Mouse (Mus musculus): ENCODE data around the gene Ehmt2. TPM values are rescaled to one million over a fixed set of nuclear protein-coding genes. Genes with fewer than 3 reads are reported as not detected.

The Ehmt2 gene
- polyA plus RNA-seq, 1 experiment, result 242 TPM

DNA sequence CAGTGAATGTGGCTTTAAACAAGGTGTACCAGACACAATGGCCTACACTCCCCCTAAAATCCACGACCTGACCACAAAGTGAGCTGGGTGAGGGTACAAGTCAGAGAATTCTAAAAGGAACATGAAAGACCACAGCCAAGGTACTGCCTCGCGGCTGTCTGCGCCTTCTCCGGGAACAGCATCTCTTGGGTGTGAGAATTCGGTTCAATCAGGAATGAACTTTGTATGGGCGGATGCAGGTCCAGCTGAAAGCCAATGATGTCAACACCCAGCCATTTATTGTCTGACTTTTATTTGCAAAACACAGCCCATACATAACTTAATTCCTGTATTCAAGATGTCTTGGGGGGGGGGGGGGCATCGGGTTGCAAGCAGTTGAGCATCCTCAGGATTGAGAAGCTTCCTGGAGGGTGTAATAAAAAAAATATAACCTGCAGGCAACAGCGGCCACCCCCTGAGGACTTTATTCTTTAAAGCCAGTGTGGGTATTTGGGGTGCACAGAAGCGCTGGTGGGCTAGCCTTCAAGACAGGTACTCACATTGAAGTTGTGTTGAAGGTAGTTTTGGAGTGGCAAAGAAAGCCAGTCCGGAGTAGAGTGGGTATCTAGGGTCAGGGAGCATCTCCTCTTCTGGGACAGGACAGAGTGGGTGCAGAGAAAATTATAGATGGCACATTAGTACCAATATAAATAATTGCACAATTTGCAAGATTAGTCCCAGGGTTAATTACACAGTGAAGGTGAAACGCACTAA, 5.0 kb upstream of the Ehmt2 start:
- Histone ChIP-seq H3K27ac (ENCODE audit: insufficient read depth, low read depth, low read length) (peak overlapping the region; percentile 86), H3K4me3 (ENCODE audit: low read depth, low read length) (no peak overlapping the region), H3K27me3 (ENCODE audit: control insufficient read depth, insufficient read depth, low read length) (no peaks in the 10 kb centered on the region), H3K4me1 (ENCODE audit: control insufficient read depth, insufficient read depth, insufficient read length, low read length) (peaks cover 14% of the 10 kb centered on the region), H3K36me3 (ENCODE audit: control insufficient read depth, insufficient read depth, low read length) (no peaks in the 10 kb centered on the region)
- TF ChIP-seq POLR2A (IDR thresholded peaks at IDR 0.05; ENCODE audit: low read depth, low read length), result 0 out of 2 replicates have a peak, but pooled peaks have one; percentile 28
- no peak for TF ChIP-seq CTCF (IDR thresholded peaks at IDR 0.05; ENCODE audit: extremely low read depth, insufficient read length, insufficient replicate concordance, low read depth, low read length)
- 34% methylated on average over 12 of the region's 12 CpGs for WGBS

DNA sequence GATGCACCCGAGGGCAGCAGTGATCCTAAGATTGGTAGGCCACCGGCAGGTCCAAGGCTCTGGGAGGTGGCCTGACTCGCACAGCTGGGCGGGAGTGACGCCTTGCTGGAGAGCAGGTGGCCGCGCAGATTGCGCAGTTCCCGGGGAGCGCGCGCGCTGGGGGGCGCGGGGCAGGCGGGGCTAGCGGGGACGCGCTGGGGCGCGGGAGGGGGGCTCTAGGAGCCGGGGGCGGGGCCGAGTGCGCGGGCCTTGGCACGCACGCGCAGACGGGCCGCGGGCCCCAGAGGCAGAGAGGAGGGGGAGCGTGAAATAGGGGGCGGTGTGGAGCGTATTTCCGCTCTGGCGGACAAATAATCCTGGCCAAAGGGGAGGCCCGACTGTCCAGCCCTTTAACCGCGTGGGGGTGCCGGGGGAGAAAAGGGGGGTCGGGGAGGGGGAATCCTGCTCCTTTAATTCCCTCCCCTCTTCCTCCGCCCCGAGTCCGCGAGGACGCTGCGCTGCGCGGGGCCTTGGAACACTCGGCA, 4.1 kb upstream of the Ehmt2 start:
- Histone ChIP-seq H3K4me1 (ENCODE audit: control insufficient read depth, insufficient read depth, insufficient read length, low read length) (peaks cover 14% of the 10 kb centered on the region), H3K27ac (ENCODE audit: insufficient read depth, low read depth, low read length) (peak overlapping the region; percentile 86), H3K4me3 (ENCODE audit: low read depth, low read length) (peak overlapping the region; percentile 78), H3K36me3 (ENCODE audit: control insufficient read depth, insufficient read depth, low read length) (no peaks in the 10 kb centered on the region), H3K27me3 (ENCODE audit: control insufficient read depth, insufficient read depth, low read length) (no peaks in the 10 kb centered on the region)
- no peak; the same call in 1 of the 2 replicates for TF ChIP-seq POLR2A (IDR thresholded peaks at IDR 0.05; ENCODE audit: low read depth, low read length)
- no peak for TF ChIP-seq CTCF (IDR thresholded peaks at IDR 0.05; ENCODE audit: extremely low read depth, insufficient read length, insufficient replicate concordance, low read depth, low read length)
- WGBS, result 2% methylated on average over 48 of the region's 51 CpGs

DNA sequence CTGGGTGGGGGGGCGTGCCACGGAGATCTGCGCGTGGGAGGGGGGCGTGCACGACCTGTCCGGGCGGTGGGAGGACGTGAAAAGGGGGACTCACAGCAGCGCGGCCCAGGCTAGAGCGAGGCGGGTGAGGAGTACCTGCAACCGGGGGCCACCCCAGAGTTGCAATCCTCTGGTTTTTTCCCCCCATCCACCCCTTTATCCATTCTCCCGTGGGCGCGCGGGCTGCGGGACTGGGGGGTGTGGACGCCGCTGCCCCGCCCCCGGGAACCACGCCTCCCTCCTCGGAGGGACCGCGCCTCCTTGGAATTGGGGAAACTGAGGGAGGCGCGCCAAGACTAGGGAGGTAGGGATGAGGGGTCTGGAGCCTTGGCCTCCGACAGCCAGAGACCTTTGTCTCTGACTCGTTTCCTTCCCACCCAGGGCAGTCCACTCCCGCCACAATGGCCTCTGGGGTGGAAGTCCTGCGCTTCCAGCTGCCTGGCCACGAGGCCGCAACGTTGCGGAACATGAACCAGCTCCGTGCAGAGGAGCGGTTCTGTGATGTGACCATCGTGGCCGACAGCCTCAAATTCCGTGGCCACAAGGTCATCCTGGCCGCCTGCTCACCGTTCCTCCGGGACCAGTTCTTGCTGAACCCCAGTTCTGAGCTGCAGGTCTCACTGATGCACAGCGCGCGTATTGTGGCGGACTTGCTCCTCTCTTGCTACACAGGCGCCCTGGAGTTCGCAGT, 3.3 kb upstream of the Ehmt2 start:
- no peaks in the 10 kb centered on the region for H3K36me3 ChIP-seq (ENCODE audit: control insufficient read depth, insufficient read depth, low read length)
- no peaks in the 10 kb centered on the region for H3K27me3 ChIP-seq (ENCODE audit: control insufficient read depth, insufficient read depth, low read length)
- peak overlapping the region; percentile 78 for H3K4me3 ChIP-seq (ENCODE audit: low read depth, low read length)
- peaks cover 14% of the 10 kb centered on the region for H3K4me1 ChIP-seq (ENCODE audit: control insufficient read depth, insufficient read depth, insufficient read length, low read length)
- no peak overlapping the region for H3K27ac ChIP-seq (ENCODE audit: insufficient read depth, low read depth, low read length)
- WGBS, result 15% methylated on average over 50 of the region's 51 CpGs
- TF ChIP-seq POLR2A (IDR thresholded peaks at IDR 0.05; ENCODE audit: low read depth, low read length) (no peak), CTCF (IDR thresholded peaks at IDR 0.05; ENCODE audit: extremely low read depth, insufficient read length, insufficient replicate concordance, low read depth, low read length) (no peak)

DNA sequence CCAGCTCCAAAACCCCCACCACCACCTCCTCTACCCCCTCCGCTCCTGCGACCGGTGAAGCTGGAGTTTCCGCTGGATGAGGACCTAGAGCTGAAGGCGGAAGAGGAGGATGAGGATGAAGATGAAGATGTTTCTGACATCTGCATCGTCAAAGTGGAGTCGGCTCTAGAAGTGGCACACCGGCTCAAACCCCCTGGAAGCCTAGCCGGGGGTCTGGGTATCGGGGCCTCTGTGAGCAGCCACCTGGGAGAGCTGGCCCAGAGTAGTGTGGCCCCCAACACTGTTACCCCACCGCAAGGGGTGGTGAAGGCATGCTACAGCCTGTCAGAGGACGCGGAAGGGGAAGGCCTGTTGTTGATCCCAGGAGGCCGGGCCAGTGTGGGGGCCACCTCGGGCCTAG, 2.5 kb upstream of the Ehmt2 start:
- no peak overlapping the region for H3K27ac ChIP-seq (ENCODE audit: insufficient read depth, low read depth, low read length)

DNA sequence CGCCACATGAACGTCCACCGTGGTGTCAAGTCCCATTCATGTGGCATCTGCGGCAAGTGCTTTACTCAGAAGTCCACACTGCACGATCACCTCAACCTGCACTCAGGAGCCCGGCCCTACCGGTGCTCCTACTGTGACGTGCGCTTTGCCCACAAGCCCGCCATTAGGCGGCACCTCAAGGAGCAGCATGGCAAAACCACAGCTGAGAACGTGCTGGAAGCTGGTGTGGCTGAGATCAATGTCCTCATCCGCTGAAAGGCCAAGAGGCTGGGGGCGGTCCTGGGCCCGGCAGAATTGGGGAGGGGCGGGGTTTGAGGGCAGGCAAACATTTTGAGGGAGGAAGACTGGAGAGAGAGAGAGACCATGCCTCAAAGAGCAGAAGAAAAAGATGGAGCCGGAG, 1.9 kb upstream of the Ehmt2 start:
- H3K27ac ChIP-seq (ENCODE audit: insufficient read depth, low read depth, low read length), result no peak overlapping the region
- H3K36me3 ChIP-seq (ENCODE audit: control insufficient read depth, insufficient read depth, low read length), result peaks cover 3% of the 10 kb centered on the region; the same call in 1 of the 2 replicates
- whole genome bisulfite sequencing, result 74% methylated on average over 17 of the region's 17 CpGs
- H3K27me3 ChIP-seq (ENCODE audit: control insufficient read depth, insufficient read depth, low read length), result no peaks in the 10 kb centered on the region
- H3K4me1 ChIP-seq (ENCODE audit: control insufficient read depth, insufficient read depth, insufficient read length, low read length), result peaks cover 14% of the 10 kb centered on the region
- TF ChIP-seq CTCF (IDR thresholded peaks at IDR 0.05; ENCODE audit: extremely low read depth, insufficient read length, insufficient replicate concordance, low read depth, low read length) (no peak), POLR2A (IDR thresholded peaks at IDR 0.05; ENCODE audit: low read depth, low read length) (no peak)
- no peak overlapping the region for H3K4me3 ChIP-seq (ENCODE audit: low read depth, low read length)

More for the DNA sequence above, 2.5 kb upstream of the Ehmt2 start:
- Histone ChIP-seq H3K4me1 (ENCODE audit: control insufficient read depth, insufficient read depth, insufficient read length, low read length) (peaks cover 14% of the 10 kb centered on the region), H3K27me3 (ENCODE audit: control insufficient read depth, insufficient read depth, low read length) (no peaks in the 10 kb centered on the region), H3K4me3 (ENCODE audit: low read depth, low read length) (no peak overlapping the region), H3K36me3 (ENCODE audit: control insufficient read depth, insufficient read depth, low read length) (no peaks in the 10 kb centered on the region)
- 92% methylated on average over 15 of the region's 15 CpGs for WGBS
- TF ChIP-seq CTCF (IDR thresholded peaks at IDR 0.05; ENCODE audit: extremely low read depth, insufficient read length, insufficient replicate concordance, low read depth, low read length), result no peak
- TF ChIP-seq POLR2A (IDR thresholded peaks at IDR 0.05; ENCODE audit: low read depth, low read length), result no peak

DNA sequence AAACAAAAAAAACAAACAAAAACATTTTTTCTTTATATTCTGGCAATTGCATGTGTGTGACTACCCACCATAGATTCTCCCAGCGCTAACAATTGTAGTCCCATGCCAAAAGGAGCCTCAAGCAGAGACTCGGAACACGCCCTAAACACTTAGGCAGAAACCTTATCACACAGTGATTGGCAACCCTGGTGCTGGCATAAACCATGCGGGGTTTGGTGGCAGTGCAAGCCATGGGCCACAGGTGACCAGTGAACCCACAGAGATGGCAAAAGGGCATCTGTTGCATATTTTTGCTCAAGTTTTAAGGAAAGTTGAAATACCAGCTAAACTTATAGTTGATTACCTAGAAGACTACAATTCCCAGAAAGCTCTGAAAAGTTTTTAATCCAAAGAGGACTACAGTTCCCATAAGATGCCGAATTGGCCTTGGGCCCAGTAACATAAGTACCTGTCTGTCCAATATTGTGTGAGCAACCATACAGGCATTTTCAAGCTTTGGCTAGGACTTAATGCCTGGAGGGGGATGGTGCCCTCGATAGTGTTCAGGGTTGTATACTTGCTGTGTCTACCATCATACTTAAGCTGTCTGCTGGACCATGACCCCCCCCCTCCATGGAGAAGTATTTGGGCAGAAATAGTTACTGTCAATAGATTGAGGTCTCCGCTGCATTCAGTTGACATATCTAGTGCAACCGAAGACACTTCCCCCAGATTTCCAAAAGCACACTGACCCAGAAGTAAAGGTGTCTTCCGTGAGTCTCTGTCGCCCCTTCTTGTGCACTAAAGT, 703 bp upstream of the Ehmt2 start:
- Histone ChIP-seq H3K36me3 (ENCODE audit: control insufficient read depth, insufficient read depth, low read length) (peaks cover 9% of the 10 kb centered on the region), H3K27me3 (ENCODE audit: control insufficient read depth, insufficient read depth, low read length) (no peaks in the 10 kb centered on the region), H3K27ac (ENCODE audit: insufficient read depth, low read depth, low read length) (peak overlapping the region; percentile 96), H3K4me1 (ENCODE audit: control insufficient read depth, insufficient read depth, insufficient read length, low read length) (peaks cover 14% of the 10 kb centered on the region), H3K4me3 (ENCODE audit: low read depth, low read length) (peak overlapping the region; percentile 79)
- 7% methylated on average over 10 of the region's 10 CpGs for WGBS
- TF ChIP-seq POLR2A (IDR thresholded peaks at IDR 0.05; ENCODE audit: low read depth, low read length), result no peak
